In the genomic region with DNA sequence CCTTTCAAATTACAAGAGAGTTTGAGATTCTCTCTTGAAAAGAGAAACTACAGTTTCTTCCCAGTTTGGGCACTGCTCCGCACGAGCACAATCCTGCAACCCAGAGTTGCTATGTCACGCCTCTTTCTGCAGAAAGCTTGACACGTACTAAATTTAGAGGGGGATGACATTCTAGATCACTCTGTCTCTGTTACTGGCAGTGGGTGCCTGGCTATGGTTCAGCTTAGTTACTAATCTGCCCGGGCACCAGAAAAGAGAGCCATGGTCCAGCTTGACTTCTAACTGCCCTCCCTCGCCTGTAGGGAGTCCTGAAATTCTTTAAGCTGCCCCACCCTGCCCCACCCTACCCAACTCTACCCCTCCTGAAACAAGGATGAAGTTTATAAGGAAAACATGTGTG, we compare ENCODE assay signal across 9 mouse cellular contexts.
DNase-seq lines count a peak whose midpoint lies in the region; ATAC-seq and TF ChIP-seq lines count a peak whose summit lies in the region.
"Had no signal": no experiment of that assay in that cellular context is flagged by ENCODE, and none has a peak within 500 bp of the region (broad histone marks: within the 10 kb centered on the region; RNA-seq: fewer than 3 reads in every experiment).

No protein-coding gene starts in this region.

- no peaks in the 10 kb centered on the region for H3K4me1 ChIP-seq in cerebellum, adult 2 months (ENCODE audit: control insufficient read depth, insufficient read depth, low read length)

- 44% methylated on average over 6 of the region's 6 CpGs for WGBS in cerebellum, adult 2 months

- TF ChIP-seq POLR2A in cerebellum, adult 2 months (IDR thresholded peaks at IDR 0.05; ENCODE audit: borderline replicate concordance, insufficient read depth, low read length) = no peak

- peak; percentile 70 for DNase-seq in 3134 (ENCODE audit: extremely low read depth, insufficient read length, low spot score)
- DNase-seq in 3T3-L1 (ENCODE audit: low read depth, low spot score) = peak; percentile 66
- peak; percentile 13 to 54 for DNase-seq in gastrocnemius, adult 8-10 months (ENCODE audit: low spot score in 2 of 2)
- DNase-seq in heart, postnatal 10 days = peak; percentile 40 to 65
- DNase-seq in right cerebral cortex, postnatal 25 days = no peak
- no peak for DNase-seq in cerebellum, adult 2 months
- no peak for DNase-seq in cerebellum, adult 9-10 months

- TF ChIP-seq CTCF in cerebellum, adult 2 months (IDR thresholded peaks at IDR 0.05; ENCODE audit: borderline replicate concordance, insufficient read depth, low read depth, low read length) = no peak

- no peak overlapping the region for H3K27ac ChIP-seq in cerebellum, adult 2 months (ENCODE audit: insufficient read depth, low read length)
- H3K27ac ChIP-seq: hindbrain, postnatal 0 days had no signal

- no peak overlapping the region for H3K4me3 ChIP-seq in cerebellum, adult 2 months (replicated peaks; ENCODE audit: insufficient read depth, low read depth, low read length)

- no peak for ATAC-seq in activated CD4-positive, CD25-positive, alpha-beta regulatory T cell, adult 4 months
- ATAC-seq: hindbrain, postnatal 0 days had no signal

- no peaks in the 10 kb centered on the region; the same call in 1 of the 2 replicates for H3K27me3 ChIP-seq in cerebellum, adult 2 months (ENCODE audit: control insufficient read depth, insufficient read depth, low read length)

- intact Hi-C loops in heart, postnatal 10 days (cut with DNase I) = loop anchor here (5.0 kb wide), 1 partner anchor 125 kb away; no protein-coding TSS in a partner anchor

Comparison
In these comparisons a context has a peak if more than half of its experiments do, and no peak if none do; other contexts are left out.
1. DNase-seq: peak in 3134 (single experiment), 3T3-L1 (single experiment), gastrocnemius, adult 8-10 months (2 of 2) and heart, postnatal 10 days (2 of 2); none in right cerebral cortex, postnatal 25 days (single experiment), cerebellum, adult 2 months (0 of 2) and cerebellum, adult 9-10 months (single experiment).